Mouse (Mus musculus): ENCODE data around the gene Spag16. TPM values are rescaled to one million over a fixed set of nuclear protein-coding genes. Genes with fewer than 3 reads are reported as not detected.
A peak's percentile ranks its signal among the peaks of the same experiment; 100 is the strongest.

Spag16 gene
- polyA plus RNA-seq, 1 experiment from 2014 or later, result 0.85 TPM

DNA sequence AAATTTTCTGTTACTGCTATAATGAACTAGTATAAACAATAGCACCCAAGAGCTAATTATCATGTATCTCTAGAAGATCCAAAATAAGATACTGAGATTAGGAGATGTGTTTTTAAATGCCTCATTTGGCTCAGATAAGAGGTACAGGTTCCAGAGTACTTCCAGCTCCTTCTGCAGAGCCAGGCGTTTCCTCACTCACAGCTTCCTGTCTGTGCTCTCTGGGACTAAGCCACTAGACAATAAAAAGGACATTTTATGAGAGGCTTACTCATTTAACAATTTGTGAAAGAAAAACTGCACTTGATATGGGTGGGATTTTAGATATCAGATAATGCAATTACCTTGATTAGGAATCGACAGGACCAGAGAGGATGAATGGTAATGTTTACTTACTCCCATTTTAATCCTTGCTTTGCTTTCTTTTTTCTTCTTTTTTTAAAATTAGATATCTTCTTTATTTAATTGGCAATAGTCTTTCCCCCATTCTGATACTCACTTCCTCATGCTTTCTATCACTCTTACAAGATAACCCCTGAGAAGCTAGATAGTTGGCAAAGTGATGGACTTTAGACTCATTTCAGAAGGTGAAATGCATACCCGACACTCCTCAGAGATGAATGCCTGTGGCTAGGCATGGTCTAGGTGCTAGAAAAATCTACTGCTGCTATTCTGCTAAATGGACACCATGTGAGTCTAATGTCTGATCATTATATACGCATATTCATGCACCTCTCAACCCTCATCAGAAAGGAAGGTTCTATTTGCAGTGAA, 289.6 kb downstream of the Spag16 start:
- Histone ChIP-seq H3K4me2 (no peak overlapping the region), H3K27me3 (no peaks in the 10 kb centered on the region), H3K9ac (no peak overlapping the region), H3K9me3 (replicated peaks) (no peaks in the 10 kb centered on the region), H3K36me3 (ENCODE audit: poor library complexity, severe bottlenecking) (no peaks in the 10 kb centered on the region), H3K4me1 (no peaks in the 10 kb centered on the region), H3K4me3 (no peak overlapping the region), H3K27ac (no peak overlapping the region)
- WGBS, result 82% methylated on average over 4 of the region's 4 CpGs
- no peak for ATAC-seq

DNA sequence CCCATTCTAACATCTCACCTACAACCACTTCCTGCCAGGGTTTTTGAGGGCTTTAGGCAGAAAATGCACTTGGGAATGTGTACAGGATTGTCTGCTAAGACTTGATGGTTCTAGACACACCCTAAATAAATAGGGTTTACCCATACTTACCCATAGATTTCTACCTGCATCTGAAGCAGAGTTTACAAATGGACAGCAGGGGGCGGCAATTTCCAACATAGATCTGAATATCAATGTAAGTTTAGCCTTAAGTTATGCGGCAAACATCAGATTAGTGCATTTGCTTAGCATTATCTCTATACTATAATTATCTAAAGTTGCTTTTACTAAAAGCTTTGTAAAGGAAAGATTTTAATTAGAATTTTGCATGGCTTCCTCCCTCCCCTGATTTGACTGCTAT, 301.3 kb downstream of the Spag16 start:
- Histone ChIP-seq H3K27ac (no peak overlapping the region), H3K36me3 (ENCODE audit: poor library complexity, severe bottlenecking) (no peaks in the 10 kb centered on the region), H3K9ac (no peak overlapping the region), H3K27me3 (no peaks in the 10 kb centered on the region), H3K9me3 (replicated peaks) (no peaks in the 10 kb centered on the region), H3K4me1 (no peaks in the 10 kb centered on the region), H3K4me2 (no peak overlapping the region), H3K4me3 (no peak overlapping the region)
- whole genome bisulfite sequencing, result 68% methylated on average over 2 of the region's 2 CpGs
- no peak for ATAC-seq

GRCm38 (mm10) chr1:70135547-70135946, 308.8 kb downstream of the Spag16 start:
- Histone ChIP-seq H3K4me1 (no peaks in the 10 kb centered on the region), H3K4me3 (no peak overlapping the region), H3K4me2 (no peak overlapping the region), H3K27me3 (no peaks in the 10 kb centered on the region), H3K36me3 (ENCODE audit: poor library complexity, severe bottlenecking) (no peaks in the 10 kb centered on the region), H3K9ac (no peak overlapping the region), H3K27ac (no peak overlapping the region), H3K9me3 (replicated peaks) (no peaks in the 10 kb centered on the region)
- ATAC-seq, result no peak
- WGBS, result 85% methylated on average over 2 of the region's 2 CpGs

GRCm38 (mm10) chr1:70165343-70166158, 338.8 kb downstream of the Spag16 start:
- H3K4me3 ChIP-seq, result no peak overlapping the region
- no peaks in the 10 kb centered on the region for H3K9me3 ChIP-seq (replicated peaks)
- H3K4me2 ChIP-seq, result no peak overlapping the region
- H3K4me1 ChIP-seq, result peaks cover 5% of the 10 kb centered on the region; the same call in 1 of the 2 replicates
- no peak overlapping the region for H3K9ac ChIP-seq
- WGBS, result 57% methylated on average over 3 of the region's 3 CpGs
- no peak overlapping the region for H3K27ac ChIP-seq
- peak; percentile 50; the same call in 1 of the 2 replicates for ATAC-seq
- H3K27me3 ChIP-seq, result no peaks in the 10 kb centered on the region
- no peaks in the 10 kb centered on the region for H3K36me3 ChIP-seq (ENCODE audit: poor library complexity, severe bottlenecking)

DNA sequence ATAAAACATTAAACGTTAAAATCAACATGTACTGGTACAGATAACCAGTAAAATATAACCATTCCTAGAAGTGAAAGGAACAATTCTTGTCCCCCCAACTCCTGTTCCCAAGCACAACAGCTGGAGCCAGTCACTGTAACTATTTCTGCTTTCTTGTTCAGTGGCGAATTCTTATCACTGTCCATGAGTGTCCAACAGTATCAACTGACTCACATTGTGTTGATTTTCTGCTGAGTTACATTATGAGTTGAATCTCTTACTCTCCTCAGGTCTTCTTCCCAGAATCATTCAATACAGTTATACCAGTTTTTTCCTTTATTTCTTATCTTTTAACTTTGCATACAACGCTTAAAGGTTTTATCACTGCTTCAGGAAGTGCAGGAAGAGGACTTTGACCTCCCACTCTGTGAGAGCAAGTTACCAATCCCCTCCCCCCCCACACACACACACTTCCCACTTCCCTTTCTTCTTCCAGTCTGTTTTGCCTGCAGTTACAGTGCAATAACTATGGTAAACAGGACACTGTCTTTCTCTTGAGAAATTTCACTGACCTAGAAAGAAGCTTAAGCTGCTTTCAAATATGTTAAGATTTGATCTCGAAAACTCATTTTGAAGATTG, 353.5 kb downstream of the Spag16 start:
- H3K27ac ChIP-seq, result no peak overlapping the region
- no peaks in the 10 kb centered on the region for H3K4me1 ChIP-seq
- no peaks in the 10 kb centered on the region for H3K9me3 ChIP-seq (replicated peaks)
- ATAC-seq, result no peak
- no peak overlapping the region for H3K4me2 ChIP-seq
- H3K27me3 ChIP-seq, result no peaks in the 10 kb centered on the region
- H3K36me3 ChIP-seq (ENCODE audit: poor library complexity, severe bottlenecking), result no peaks in the 10 kb centered on the region
- H3K4me3 ChIP-seq, result no peak overlapping the region
- 85% methylated on average over 4 of the region's 4 CpGs for WGBS
- H3K9ac ChIP-seq, result no peak overlapping the region

- H3K4me1 ChIP-seq, result peaks cover 15% of the 10 kb centered on the region
- peak; percentile 55; the same call in 1 of the 2 replicates for ATAC-seq
- no peak overlapping the region for H3K4me3 ChIP-seq
- no peak overlapping the region for H3K9ac ChIP-seq
- no peak overlapping the region for H3K27ac ChIP-seq
- 37% methylated on average over 9 of the region's 9 CpGs for WGBS
- H3K9me3 ChIP-seq (replicated peaks), result no peaks in the 10 kb centered on the region
- no peak overlapping the region for H3K4me2 ChIP-seq
- no peaks in the 10 kb centered on the region for H3K27me3 ChIP-seq
- no peaks in the 10 kb centered on the region for H3K36me3 ChIP-seq (ENCODE audit: poor library complexity, severe bottlenecking)
Measured at GRCm38 (mm10) chr1:70264815-70265214, 438.0 kb downstream of the Spag16 start.

DNA sequence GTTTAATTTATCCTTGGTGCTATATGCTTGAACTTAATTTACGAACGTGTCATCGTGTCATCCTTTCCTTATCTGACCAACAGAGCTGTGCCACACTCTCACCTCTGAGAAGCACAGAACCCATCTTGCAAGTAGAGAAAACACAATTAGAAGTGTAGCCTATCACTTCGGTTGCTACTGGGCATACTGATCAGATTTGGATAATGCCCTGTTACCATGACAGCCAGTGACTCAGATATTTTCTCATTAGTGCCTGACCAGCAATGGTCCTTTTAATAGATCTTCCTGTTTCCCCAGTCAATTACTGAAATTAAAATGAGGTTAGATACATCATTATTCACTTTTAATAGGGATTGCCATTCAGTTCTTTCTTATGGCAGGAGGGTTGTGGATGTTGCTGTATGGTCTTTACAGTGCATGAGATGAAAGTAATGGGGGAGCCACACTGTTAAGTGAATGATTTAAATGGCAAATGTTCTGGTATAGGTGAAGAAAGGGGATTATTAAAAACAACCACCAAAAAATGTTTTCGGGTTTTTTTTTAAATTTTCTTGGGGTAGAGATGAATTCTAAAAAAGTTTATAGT, 439.2 kb downstream of the Spag16 start:
- no peaks in the 10 kb centered on the region for H3K27me3 ChIP-seq
- no peaks in the 10 kb centered on the region for H3K9me3 ChIP-seq (replicated peaks)
- H3K36me3 ChIP-seq (ENCODE audit: poor library complexity, severe bottlenecking), result no peaks in the 10 kb centered on the region
- peak; percentile 87 for ATAC-seq
- H3K4me2 ChIP-seq, result no peak overlapping the region
- H3K27ac ChIP-seq, result no peak overlapping the region
- H3K4me3 ChIP-seq, result no peak overlapping the region
- H3K9ac ChIP-seq, result no peak overlapping the region
- 47% methylated on average over 5 of the region's 5 CpGs for WGBS
- H3K4me1 ChIP-seq, result peaks cover 15% of the 10 kb centered on the region

DNA sequence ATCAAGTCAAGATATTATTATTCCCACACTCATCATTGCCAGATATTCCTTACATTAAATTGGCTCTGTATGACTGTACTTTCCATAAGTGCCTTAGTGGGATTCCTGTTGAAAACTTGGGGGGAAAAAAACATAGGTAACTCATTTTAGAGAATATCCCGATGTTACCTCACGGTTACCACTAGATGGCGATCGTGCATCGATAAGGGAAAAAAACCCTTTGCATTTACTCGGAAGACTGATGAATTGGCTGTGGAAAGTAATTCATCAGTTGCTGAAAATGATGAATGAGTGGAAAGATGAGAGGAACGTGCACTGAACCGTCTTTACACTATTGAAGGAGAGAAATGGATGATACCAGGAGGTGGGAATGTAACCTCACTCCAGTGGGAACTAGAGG, 443.4 kb downstream of the Spag16 start:
- H3K27me3 ChIP-seq, result no peaks in the 10 kb centered on the region
- H3K4me1 ChIP-seq, result peaks cover 10% of the 10 kb centered on the region; the same call in 1 of the 2 replicates
- H3K4me3 ChIP-seq, result no peak overlapping the region
- H3K9me3 ChIP-seq (replicated peaks), result no peaks in the 10 kb centered on the region
- H3K9ac ChIP-seq, result no peak overlapping the region
- H3K36me3 ChIP-seq (ENCODE audit: poor library complexity, severe bottlenecking), result no peaks in the 10 kb centered on the region
- no peak overlapping the region for H3K4me2 ChIP-seq
- H3K27ac ChIP-seq, result no peak overlapping the region
- WGBS, result 20% methylated on average over 8 of the region's 8 CpGs
- no peak for ATAC-seq

GRCm38 (mm10) chr1:70272753-70273152, 446.0 kb downstream of the Spag16 start:
- H3K36me3 ChIP-seq (ENCODE audit: poor library complexity, severe bottlenecking), result no peaks in the 10 kb centered on the region
- ATAC-seq, result no peak
- WGBS, result 83% methylated on average over 2 of the region's 2 CpGs

DNA sequence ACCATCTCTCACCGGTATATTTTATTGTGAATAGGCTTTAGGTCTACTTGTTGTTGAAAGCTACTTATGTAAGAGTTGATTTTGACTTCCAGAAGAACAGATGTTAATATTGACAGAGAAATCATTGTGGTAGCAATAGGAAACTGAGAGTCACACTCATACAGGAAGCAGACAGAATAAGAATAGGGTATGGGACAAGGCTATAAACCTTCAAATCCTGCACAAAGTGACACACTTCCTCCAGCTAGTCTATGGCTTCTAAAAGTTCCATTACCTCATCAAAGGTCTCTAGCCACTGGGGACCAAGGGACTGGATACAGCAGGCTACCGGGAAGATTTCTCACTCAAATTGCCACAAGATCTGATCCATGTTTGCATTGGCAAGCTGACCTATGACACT, 452.5 kb downstream of the Spag16 start:
- Histone ChIP-seq H3K9me3 (replicated peaks) (no peaks in the 10 kb centered on the region), H3K4me1 (no peaks in the 10 kb centered on the region), H3K4me3 (no peak overlapping the region), H3K36me3 (ENCODE audit: poor library complexity, severe bottlenecking) (no peaks in the 10 kb centered on the region), H3K4me2 (no peak overlapping the region), H3K9ac (no peak overlapping the region), H3K27me3 (no peaks in the 10 kb centered on the region), H3K27ac (no peak overlapping the region)
- WGBS, result 77% methylated on average over 2 of the region's 2 CpGs
- no peak for ATAC-seq

More at GRCm38 (mm10) chr1:70272753-70273152, 446.0 kb downstream of the Spag16 start:
- Histone ChIP-seq H3K9ac (no peak overlapping the region), H3K4me1 (no peaks in the 10 kb centered on the region), H3K4me3 (no peak overlapping the region), H3K27me3 (no peaks in the 10 kb centered on the region), H3K4me2 (no peak overlapping the region), H3K9me3 (replicated peaks) (no peaks in the 10 kb centered on the region), H3K27ac (no peak overlapping the region)

- 88% methylated on average over 1 of the region's 1 CpGs for WGBS
Measured at GRCm38 (mm10) chr1:70283388-70283787, 456.6 kb downstream of the Spag16 start.

DNA sequence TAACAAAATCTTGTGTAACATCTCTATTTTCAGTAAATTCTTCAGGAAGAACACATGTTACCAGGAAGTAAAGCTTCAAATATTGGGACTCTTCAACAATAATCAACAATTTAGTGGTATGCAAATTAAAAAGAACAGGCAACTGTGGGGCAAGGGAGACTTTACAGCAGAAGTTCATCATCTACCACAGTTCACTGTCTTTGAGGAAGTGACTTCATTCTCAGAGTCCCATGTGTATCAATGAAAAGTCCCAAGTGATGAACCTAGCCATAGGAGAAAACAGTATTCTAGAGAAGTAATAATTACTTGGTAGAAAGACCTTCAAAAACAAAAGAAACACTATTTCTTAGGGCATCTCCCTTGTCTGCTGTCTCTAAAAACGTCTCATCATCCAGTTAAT, 457.4 kb downstream of the Spag16 start:
- no peak overlapping the region for H3K4me2 ChIP-seq
- H3K36me3 ChIP-seq (ENCODE audit: poor library complexity, severe bottlenecking), result no peaks in the 10 kb centered on the region
- no peak overlapping the region for H3K9ac ChIP-seq
- H3K4me1 ChIP-seq, result no peaks in the 10 kb centered on the region
- no peak overlapping the region for H3K4me3 ChIP-seq
- ATAC-seq, result no peak
- H3K27ac ChIP-seq, result no peak overlapping the region
- 53% methylated on average over 1 of the region's 1 CpGs for WGBS
- no peaks in the 10 kb centered on the region for H3K27me3 ChIP-seq
- no peaks in the 10 kb centered on the region for H3K9me3 ChIP-seq (replicated peaks)

More at GRCm38 (mm10) chr1:70283388-70283787, 456.6 kb downstream of the Spag16 start:
- Histone ChIP-seq H3K9ac (no peak overlapping the region), H3K4me1 (no peaks in the 10 kb centered on the region), H3K36me3 (ENCODE audit: poor library complexity, severe bottlenecking) (no peaks in the 10 kb centered on the region), H3K4me3 (no peak overlapping the region), H3K27ac (no peak overlapping the region), H3K9me3 (replicated peaks) (no peaks in the 10 kb centered on the region), H3K4me2 (no peak overlapping the region), H3K27me3 (no peaks in the 10 kb centered on the region)
- ATAC-seq, result no peak

All from forebrain, embryonic 13.5 days (tissue).